Mouse (Mus musculus) E14TG2a.4 (cell line): Measurements from ENCODE around the gene Adgrl4.

Experiments
- CTCF ChIP-seq: conservative IDR thresholded peaks from 2 replicates; pipeline ENCODE4 v1.5.1; 2014; ENCODE audit warnings: low read length
- POU5F1 ChIP-seq: IDR thresholded peaks from 2 replicates; pipeline ENCODE4 v1.6.1; 2014; ENCODE audit warnings: low read length, borderline replicate concordance

- no peak for TF ChIP-seq CTCF
- TF ChIP-seq POU5F1, result no peak
These were observed 118.9 kb downstream of the Adgrl4 start for GRCm38 (mm10) chr3:151556635-151557034.
